Mouse (Mus musculus) cerebellum, adult (tissue): ENCODE data around the gene Ccnd3.

Experiments
- ATAC-seq: cut with Nextera tagmentation; 2 replicates; pipeline ENCODE4 v1.9.2; 2017; ENCODE audit warnings: mild to moderate bottlenecking, moderate library complexity, mixed read lengths; ENCODE audit not compliant: insufficient number of reproducible peaks, low FRiP score, low TSS enrichment

Ccnd3 gene

DNA sequence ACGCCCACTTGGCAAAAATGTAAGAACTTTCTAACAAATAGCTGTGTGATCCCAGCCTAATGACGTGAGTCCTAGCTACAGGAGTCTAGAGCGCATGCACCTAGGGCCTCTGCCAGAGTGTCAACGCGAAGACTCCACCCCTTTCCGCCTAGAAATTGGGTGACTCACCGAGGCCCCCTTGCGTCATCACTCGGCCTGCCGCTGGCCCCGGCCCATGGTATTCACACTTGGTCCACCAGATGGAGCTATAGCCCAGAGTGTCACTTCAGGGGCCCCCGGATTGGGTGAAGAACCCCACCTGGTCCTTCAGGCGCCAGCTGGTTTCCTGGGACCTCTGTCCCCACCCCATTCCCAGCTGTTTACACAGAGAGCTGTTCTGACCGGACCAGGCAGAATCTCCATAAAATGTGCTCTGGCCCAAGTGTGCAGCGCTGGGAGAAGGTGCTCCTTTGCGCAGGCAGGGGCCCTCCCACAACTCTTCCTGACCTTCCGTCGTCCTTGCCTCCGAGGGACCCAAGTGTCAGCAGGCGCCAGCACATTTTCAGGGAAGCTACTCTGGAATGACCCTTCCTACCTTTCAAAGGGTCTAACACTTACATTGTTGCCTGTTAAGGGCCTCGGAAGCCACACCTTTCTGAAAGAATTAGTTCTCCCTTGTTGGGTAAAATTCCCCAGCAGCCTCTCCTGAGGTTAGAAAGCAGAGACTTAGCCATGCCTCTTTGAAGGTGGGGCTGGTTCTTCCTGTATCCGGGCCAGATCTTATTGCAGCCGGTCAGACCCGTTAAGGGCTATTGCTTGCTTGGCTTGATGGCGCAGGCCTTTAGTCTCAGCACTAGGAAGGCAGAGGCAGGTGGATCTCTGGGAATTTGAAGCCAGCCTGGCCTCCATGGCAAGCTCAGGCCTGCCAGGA is 6.5 kb downstream of the Ccnd3 start:
- ATAC-seq, result peak; percentile 75

DNA sequence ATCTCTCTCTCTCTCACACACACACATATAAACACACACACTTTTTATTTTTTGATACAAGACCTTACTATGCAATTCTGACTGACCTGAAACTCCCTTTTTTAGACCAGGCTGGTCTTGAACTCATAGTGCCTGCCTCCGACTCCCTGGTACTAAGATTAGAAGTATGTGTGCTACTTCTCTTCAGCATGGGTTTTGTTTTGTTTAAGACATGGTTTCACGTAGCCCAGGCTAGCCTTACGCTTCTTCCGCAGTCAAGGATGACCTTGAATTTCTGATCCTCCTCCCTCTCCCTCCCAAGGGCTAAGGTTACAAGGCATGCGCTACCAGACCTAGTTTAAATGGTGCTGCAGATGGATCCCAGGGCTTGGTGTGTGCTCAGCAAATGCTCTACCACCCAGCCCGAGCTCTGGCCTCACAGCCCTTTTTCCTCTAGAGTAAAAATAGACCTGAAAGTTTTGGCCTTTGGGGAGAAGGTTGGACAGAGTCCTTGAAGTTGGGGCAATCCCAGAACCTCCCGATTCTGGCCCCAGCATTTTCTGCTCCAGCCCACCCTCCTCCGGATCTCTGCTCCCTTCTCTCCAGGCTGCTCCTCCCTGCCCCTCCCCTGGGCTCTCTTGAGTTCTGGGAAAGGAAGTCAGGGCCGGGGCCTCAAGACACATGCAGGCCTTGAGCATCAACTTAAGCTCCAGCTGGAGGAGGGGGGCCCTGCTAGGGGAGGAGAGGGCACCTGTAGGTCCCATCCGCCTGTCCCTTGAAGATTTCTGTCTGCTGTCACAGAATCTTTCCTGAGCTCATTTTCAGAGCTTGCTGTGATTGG is 8.3 kb downstream of the Ccnd3 start:
- no peak for ATAC-seq

DNA sequence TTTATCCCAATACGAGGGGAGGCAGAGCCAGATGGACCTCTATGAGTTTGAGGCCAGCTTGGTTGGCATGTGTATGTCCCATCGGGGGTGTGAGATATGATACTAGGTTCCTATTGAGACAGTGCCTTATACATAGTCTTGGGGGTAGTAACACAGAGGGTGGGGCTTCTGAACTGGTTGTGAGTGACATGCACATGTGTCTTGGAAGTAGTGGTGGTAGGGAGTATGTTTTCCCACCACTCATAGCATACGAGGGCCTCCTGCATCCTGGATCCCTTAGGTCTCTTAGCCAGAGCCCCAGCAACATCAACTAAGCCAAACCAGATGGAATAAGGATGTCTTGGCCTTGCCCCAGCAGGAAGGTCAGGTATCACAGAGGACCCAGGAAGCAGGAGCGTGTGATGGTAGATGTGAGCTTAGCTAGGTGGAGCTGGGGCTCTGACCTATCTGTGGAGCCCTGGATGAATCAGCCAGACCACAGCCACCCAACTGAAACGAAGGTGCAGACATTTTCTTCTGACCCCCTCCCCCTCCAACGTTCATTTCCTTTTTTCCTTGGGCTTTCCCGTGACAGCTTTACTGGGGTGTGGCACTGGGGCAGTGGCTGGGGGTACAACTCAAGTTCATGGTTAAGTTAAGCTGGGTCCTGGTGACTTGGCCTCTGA is 10.5 kb downstream of the Ccnd3 start:
- no peak for ATAC-seq

- ATAC-seq, result no peak
Measured at GRCm38 (mm10) chr17:47516232-47516631, 11.4 kb downstream of the Ccnd3 start.

- ATAC-seq, result no peak
Measured at GRCm38 (mm10) chr17:47518205-47518604, 13.4 kb downstream of the Ccnd3 start.

DNA sequence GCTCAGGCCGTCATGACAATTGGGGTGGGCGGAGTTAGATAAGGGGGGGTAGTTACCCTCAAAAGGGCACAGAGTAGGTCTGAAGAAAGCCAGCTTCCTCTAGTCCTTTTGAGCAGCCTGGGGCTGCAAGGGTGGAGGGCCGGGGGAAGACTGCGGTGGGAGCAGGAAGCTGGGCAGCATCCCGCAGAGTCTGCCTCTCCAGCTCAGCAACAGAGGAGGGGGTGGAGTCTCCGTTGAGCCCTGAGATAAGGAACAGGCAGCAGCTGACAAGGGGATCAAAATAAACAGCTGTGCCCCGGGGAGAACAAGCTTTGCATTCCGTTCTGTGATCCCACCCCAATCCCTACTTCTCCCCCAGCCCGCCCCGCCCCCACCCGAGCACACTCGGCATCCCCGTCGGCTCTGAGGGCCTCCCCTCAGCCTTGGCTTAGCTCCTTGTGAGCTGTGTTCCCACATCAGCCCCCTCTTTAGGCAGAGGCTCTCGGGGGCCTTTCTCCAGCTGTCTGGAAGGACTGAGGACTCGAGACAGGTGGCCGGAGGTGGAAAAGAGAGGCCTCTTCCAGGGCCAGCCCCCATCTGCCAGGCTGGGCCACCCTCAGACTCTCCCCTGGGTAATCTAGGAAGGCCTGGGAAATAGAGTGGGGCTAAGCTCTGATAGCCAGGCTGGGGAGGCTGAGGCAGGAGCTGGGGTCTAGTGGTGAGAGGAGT is 16.9 kb downstream of the Ccnd3 start:
- no peak for ATAC-seq

- no peak for ATAC-seq
Measured at GRCm38 (mm10) chr17:47522536-47522935, 17.7 kb downstream of the Ccnd3 start.

DNA sequence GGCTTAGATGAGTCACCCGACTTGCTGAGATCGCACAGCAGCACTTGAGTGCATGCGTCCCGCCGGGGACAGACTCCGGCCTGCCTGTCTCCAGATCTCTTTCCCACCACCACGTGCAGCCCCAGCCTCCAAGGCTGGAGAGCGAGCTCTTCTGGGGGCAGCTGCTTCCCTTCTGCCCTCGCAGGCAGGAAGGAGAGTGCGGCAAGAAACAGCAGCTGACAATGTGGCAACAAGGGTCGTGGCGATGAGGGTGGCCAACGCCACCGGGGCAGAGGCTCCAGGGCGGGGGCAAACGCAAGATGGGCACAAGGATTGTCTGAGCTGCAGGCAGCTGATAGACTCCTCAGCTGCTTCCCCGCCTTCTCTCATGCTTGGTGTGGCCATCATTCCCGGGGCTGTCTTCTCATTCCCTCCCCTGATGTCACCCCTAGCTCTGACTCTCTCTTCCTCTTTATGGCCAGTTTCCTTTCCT is 18.4 kb downstream of the Ccnd3 start:
- no peak for ATAC-seq

DNA sequence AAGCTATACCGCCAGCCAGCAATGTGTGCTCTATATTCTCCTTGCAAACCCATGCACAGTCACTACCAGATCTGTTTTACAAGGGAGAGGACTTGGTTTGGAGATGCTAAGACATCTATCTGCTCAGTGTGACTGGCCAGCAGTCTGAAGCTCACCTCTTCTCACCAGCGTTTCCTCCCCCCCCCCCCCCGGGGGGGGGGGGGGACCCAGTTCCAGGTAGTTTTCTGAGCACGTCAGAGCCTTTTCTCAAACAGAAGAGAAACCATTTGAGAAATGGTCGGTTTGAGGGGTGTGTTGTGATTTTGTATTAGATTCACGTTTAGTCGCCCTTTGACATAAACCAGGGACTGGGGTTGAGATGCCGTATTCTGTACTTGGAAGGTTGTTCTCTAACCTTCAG is 19.2 kb downstream of the Ccnd3 start:
- no peak for ATAC-seq

DNA sequence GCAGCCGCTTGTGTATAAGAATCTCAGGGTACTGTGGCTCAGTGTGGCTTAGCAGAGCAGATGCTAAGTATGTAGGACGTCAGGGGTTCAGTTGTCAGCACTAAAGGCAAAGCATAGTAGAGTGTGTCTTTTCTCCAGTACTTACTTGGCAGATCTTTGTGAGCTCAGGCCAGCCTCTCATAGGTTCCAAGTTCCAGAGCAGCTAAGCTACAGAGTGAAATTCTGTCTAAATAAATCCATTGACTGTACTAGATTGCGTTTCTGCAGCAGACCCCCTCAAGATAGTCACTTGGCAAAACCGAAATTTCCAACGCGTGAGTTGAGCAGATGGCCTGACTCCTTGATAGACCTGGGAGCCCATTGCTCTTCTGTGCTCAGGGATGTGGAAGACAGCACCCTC is 20.1 kb downstream of the Ccnd3 start:
- ATAC-seq, result no peak

DNA sequence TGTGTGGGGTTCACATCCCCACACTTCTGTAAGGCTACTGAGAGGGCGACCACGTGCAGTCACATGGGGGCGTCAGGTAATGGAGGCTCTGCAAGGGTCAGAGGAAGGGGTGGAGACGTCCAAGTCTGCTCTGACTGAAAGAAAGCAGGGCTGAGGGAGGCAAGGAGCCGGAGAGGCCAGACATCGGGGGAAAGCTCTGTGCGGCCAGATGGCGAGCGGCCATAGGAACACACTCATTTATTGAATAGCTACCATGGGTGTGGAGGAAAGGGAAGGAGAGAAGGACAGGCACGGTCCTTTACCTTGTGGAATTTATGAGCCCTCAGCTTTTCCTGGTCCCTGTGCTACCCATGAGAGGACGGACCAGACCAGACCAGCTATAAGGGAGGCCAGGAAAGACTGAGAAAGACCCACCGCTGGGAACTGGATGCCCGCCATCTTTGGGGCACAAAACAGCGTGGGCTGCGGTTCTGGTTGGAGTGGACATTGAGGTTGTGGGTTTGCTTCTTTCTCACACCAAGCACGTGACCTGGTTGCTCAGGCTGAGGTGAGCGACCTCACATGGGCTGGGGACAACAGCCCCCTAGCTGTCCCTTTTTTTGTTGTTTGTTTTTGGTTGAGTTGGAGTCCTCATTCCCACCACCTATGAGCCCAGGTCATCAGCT is 22.1 kb downstream of the Ccnd3 start:
- ATAC-seq, result no peak

DNA sequence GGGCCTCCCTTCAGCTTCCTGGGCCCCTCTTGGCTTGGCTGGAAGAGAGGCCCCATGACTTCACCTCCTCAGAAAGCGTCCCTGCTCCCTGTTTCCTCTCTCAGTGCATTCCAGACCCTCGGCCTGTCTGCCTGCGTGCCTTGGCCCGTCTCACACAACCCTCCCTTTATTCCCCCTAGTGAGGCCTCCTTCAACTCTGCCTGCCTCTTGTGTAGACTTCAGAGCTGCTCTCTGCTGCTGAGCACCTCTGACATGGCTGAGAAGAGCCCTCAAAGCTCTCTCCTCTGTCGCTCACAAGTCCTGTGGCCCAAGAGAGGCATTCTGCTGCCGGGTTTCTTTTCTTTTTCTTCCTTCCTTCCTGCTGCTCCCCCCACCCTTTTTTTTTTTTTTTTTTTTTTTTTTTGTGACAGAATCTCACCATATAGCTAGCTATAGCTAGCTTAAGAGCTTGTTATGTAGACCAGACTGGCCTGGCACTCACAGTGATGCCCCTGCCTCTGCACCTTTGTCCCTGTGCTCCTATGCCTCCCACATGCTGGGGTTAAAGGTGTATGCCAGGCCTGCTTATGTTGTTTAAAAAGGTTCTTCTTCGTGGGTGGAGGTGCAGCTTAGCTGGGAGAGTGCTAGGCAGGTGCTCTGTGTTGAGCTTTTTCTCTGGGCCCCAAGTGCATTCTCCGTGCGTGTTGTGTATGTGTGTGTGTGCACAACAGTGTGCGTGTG is 22.9 kb downstream of the Ccnd3 start:
- no peak for ATAC-seq

GRCm38 (mm10) chr17:47528919-47529318 is 24.1 kb downstream of the Ccnd3 start:
- no peak for ATAC-seq

DNA sequence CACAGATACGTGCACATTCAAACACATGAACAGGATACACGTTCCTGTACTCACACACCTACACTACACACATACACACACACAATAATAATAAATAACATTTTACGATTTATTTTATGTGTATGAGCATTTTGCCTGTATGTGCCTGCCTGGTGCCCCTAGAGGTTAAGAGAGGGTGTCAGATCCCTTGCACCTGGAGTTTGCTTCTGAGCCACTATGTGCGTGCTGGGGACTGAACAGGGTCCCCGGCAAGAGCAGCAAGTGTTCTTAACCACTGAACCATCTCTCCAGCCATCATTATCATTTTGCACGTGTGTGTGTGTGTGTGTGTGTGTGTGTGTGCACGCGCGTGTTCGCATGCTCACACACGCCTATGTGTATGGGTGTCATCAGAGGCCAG is 24.7 kb downstream of the Ccnd3 start:
- ATAC-seq, result no peak

DNA sequence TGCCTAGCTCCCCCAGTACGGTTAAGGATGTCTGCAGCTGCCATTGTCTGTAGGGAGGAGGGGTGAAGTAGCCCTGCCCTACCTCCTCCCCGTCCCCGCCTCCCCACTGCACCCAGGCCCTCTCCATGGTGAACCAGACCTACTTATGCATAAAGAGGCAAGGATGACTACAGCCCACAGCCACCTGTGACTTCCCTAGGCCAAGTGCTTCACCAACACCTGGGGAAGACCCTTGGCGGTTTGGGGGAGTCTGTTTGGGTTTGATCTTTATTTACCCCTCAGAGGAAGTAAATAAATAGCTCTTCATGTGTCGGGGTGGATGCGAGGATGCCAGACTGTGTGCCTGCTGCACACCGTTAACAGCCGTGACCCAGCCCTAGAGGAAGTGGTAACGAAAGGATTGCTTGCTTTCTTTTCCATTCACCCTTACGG is 26.6 kb downstream of the Ccnd3 start:
- ATAC-seq, result no peak

DNA sequence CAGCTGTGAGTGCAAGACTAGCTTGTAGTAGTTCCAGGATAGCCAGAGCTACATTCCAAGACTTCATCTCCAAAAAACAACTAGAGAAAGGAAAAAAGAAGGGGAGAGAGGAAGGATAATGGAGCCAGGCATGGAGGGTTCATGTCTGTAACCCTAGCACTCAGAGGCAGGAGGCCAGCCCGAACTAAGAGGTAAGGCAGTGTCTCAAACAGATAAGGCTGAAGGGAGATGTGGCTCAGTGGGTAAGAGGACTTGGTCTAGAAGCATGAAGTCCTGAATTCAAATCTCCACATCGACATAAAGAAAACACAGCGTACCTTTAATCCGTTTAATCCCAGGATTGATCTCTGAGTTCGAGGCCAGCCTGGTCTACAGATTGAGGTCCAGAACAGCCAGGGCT is 27.5 kb downstream of the Ccnd3 start:
- no peak for ATAC-seq

GRCm38 (mm10) chr17:47533691-47534090 is 28.8 kb downstream of the Ccnd3 start:
- no peak for ATAC-seq

GRCm38 (mm10) chr17:47535812-47536236 is 31.0 kb downstream of the Ccnd3 start:
- no peak for ATAC-seq

GRCm38 (mm10) chr17:47538049-47538448 is 33.2 kb downstream of the Ccnd3 start:
- no peak for ATAC-seq
